Comparison of ENCODE assay signal across 14 mouse cellular contexts in the genomic region with DNA sequence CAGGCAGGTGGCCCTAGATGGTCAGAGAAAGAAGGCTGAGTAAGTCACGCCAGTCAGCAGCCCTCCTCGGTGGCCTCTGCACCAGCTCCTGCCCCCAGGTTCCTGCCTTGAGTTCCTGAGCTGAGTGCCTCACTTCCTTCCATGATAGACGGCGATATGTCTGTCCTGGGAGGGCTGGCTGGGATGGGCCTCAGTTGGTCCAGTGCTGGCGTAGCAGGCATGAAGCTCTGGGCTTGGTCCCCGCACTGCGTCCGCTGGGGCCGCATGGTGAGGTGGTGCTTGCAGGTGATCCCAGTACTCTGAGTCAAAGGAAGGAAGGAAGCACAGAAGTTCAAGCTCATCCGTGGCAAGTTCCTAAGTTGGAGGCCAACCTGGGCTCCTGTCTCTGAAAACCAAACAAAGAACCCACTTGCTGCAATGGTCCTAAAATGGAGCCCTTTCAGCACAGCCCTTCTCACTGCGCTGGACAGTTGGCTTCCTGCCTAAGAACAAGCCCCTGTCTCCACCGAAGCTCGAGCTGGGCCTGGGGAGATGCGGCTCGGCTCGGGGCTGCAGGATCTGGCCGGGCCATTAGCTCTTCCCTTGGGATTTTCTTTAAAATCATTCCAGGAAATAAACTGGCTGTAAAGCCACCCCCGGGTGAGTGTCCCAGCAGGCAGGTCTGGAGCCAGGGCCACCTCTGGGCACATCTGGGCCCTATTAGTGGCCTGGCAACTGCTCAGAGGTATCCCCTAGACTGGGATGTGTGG. TPM values are rescaled to one million over a fixed set of nuclear protein-coding genes. Genes with fewer than 3 reads are reported as not detected.
DNase-seq lines count a peak whose midpoint lies in the region; ATAC-seq and TF ChIP-seq lines count a peak whose summit lies in the region.
"Had no signal": no experiment of that assay in that cellular context is flagged by ENCODE, and none has a peak within 500 bp of the region (broad histone marks: within the 10 kb centered on the region; RNA-seq: fewer than 3 reads in every experiment).

No protein-coding gene starts in this region.

- H3K4me3 ChIP-seq in forebrain, embryonic 10.5 days: no peak overlapping the region
- no peak overlapping the region for H3K4me3 ChIP-seq in forebrain, embryonic 16.5 days (replicated peaks; ENCODE audit: low read length)
- no peak overlapping the region for H3K4me3 ChIP-seq in kidney, embryonic 14.5 days (ENCODE audit: low read length)
- peak overlapping the region; percentile 1; the same call in 1 of the 2 replicates for H3K4me3 ChIP-seq in ES-Bruce4 (ENCODE audit: low read depth, low read length)
- H3K4me3 ChIP-seq in intestine, embryonic 16.5 days (ENCODE audit: low read length): no peak overlapping the region
- H3K4me3 ChIP-seq: hindbrain, embryonic 15.5 days; neural tube, embryonic 13.5 days had no signal

- H3K9ac ChIP-seq in forebrain, embryonic 16.5 days (replicated peaks; ENCODE audit: low read depth, low read length): no peak overlapping the region
- no peak overlapping the region for H3K9ac ChIP-seq in kidney, embryonic 14.5 days (ENCODE audit: low read depth, low read length)
- H3K9ac ChIP-seq in ES-Bruce4 (ENCODE audit: low read depth, poor library complexity, severe bottlenecking): no peak overlapping the region
- no peak overlapping the region for H3K9ac ChIP-seq in intestine, embryonic 16.5 days (ENCODE audit: low read depth, low read length)
- H3K9ac ChIP-seq: hindbrain, embryonic 15.5 days; liver, embryonic 14.5 days; neural tube, embryonic 13.5 days had no signal

- TF ChIP-seq POLR2A in ES-Bruce4 (IDR thresholded peaks at IDR 0.05; ENCODE audit: insufficient read depth, low read length): no peak

- ATAC-seq in forebrain, embryonic 16.5 days: no peak
- no peak for ATAC-seq in kidney, embryonic 14.5 days (ENCODE audit: low FRiP score, low TSS enrichment)
- ATAC-seq in intestine, embryonic 16.5 days: no peak
- ATAC-seq in megakaryocyte, adult 5-6 weeks (ENCODE audit: poor library complexity, severe bottlenecking): no peak

- peaks cover 9% of the 10 kb centered on the region for H3K36me3 ChIP-seq in forebrain, embryonic 10.5 days (replicated peaks)
- no peaks in the 10 kb centered on the region for H3K36me3 ChIP-seq in forebrain, embryonic 16.5 days (ENCODE audit: control insufficient read depth, insufficient read depth)
- H3K36me3 ChIP-seq in kidney, embryonic 14.5 days (ENCODE audit: control insufficient read depth, insufficient read depth, low read length): peaks cover 7% of the 10 kb centered on the region
- H3K36me3 ChIP-seq in ES-Bruce4 (ENCODE audit: control insufficient read depth, insufficient read depth, low read length, poor library complexity, severe bottlenecking): no peaks in the 10 kb centered on the region
- no peaks in the 10 kb centered on the region for H3K36me3 ChIP-seq in intestine, embryonic 16.5 days (ENCODE audit: control insufficient read depth, insufficient read depth, low read length)
- H3K36me3 ChIP-seq: hindbrain, embryonic 15.5 days; neural tube, embryonic 13.5 days had no signal

- no peaks in the 10 kb centered on the region for H3K9me3 ChIP-seq in forebrain, embryonic 10.5 days
- no peaks in the 10 kb centered on the region for H3K9me3 ChIP-seq in forebrain, embryonic 16.5 days (ENCODE audit: control insufficient read depth, low read length)
- H3K9me3 ChIP-seq in kidney, embryonic 14.5 days (ENCODE audit: control insufficient read depth, low read length): no peaks in the 10 kb centered on the region
- H3K9me3 ChIP-seq in ES-Bruce4 (replicated peaks; ENCODE audit: control insufficient read depth, insufficient read depth, low read length, poor library complexity, severe bottlenecking): no peaks in the 10 kb centered on the region
- H3K9me3 ChIP-seq in intestine, embryonic 16.5 days (ENCODE audit: control insufficient read depth, low read length): no peaks in the 10 kb centered on the region
- H3K9me3 ChIP-seq: hindbrain, embryonic 15.5 days; neural tube, embryonic 13.5 days had no signal

- H3K27ac ChIP-seq in forebrain, embryonic 10.5 days: peak overlapping the region; percentile 69
- H3K27ac ChIP-seq in forebrain, embryonic 16.5 days (ENCODE audit: low read length): no peak overlapping the region
- H3K27ac ChIP-seq in kidney, embryonic 14.5 days (ENCODE audit: low read depth, low read length): peak overlapping the region; percentile 71; the same call in 1 of the 2 replicates
- no peak overlapping the region for H3K27ac ChIP-seq in ES-Bruce4 (ENCODE audit: insufficient read depth, low read length)
- peak overlapping the region; percentile 55; the same call in 1 of the 2 replicates for H3K27ac ChIP-seq in intestine, embryonic 16.5 days (ENCODE audit: low read length)
- H3K27ac ChIP-seq: hindbrain, embryonic 15.5 days; liver, embryonic 14.5 days; neural tube, embryonic 13.5 days had no signal

- 86% methylated on average over 18 of the region's 18 CpGs for WGBS in forebrain, embryonic 10.5 days
- WGBS in forebrain, embryonic 16.5 days: 88% methylated on average over 18 of the region's 18 CpGs
- WGBS in kidney, embryonic 14.5 days: 69% methylated on average over 18 of the region's 18 CpGs
- 73% methylated on average over 18 of the region's 18 CpGs for WGBS in intestine, embryonic 16.5 days

- H3K4me1 ChIP-seq in forebrain, embryonic 10.5 days: peaks cover 53% of the 10 kb centered on the region
- no peaks in the 10 kb centered on the region; the same call in 1 of the 2 replicates for H3K4me1 ChIP-seq in forebrain, embryonic 16.5 days (replicated peaks; ENCODE audit: control insufficient read depth, insufficient read depth, low read length)
- peaks cover 37% of the 10 kb centered on the region for H3K4me1 ChIP-seq in kidney, embryonic 14.5 days (ENCODE audit: control insufficient read depth, insufficient read depth, low read length)
- H3K4me1 ChIP-seq in ES-Bruce4 (ENCODE audit: control insufficient read depth, insufficient read depth, low read length): peaks cover 2% of the 10 kb centered on the region
- peaks cover 26% of the 10 kb centered on the region for H3K4me1 ChIP-seq in intestine, embryonic 16.5 days (ENCODE audit: control insufficient read depth, insufficient read depth, low read length)

- no peak for TF ChIP-seq CTCF in ES-Bruce4 (IDR thresholded peaks at IDR 0.05; ENCODE audit: low read depth, low read length)

- no peak overlapping the region for H3K4me2 ChIP-seq in forebrain, embryonic 16.5 days (ENCODE audit: low read length)
- no peak overlapping the region for H3K4me2 ChIP-seq in kidney, embryonic 14.5 days (replicated peaks; ENCODE audit: low read depth, low read length)
- no peak overlapping the region for H3K4me2 ChIP-seq in intestine, embryonic 16.5 days (ENCODE audit: low read depth, low read length)
- H3K4me2 ChIP-seq: hindbrain, embryonic 15.5 days; midbrain, embryonic 11.5 days; neural tube, embryonic 13.5 days had no signal

- peaks cover 15% of the 10 kb centered on the region for H3K27me3 ChIP-seq in forebrain, embryonic 10.5 days (ENCODE audit: poor library complexity, severe bottlenecking)
- H3K27me3 ChIP-seq in forebrain, embryonic 16.5 days (replicated peaks; ENCODE audit: control insufficient read depth, insufficient read depth, low read length): no peaks in the 10 kb centered on the region
- no peaks in the 10 kb centered on the region for H3K27me3 ChIP-seq in kidney, embryonic 14.5 days (ENCODE audit: control insufficient read depth, insufficient read depth, low read length)
- H3K27me3 ChIP-seq in ES-Bruce4 (ENCODE audit: control insufficient read depth, insufficient read depth, low read length, poor library complexity, severe bottlenecking): no peaks in the 10 kb centered on the region
- H3K27me3 ChIP-seq in intestine, embryonic 16.5 days (replicated peaks; ENCODE audit: control insufficient read depth, insufficient read depth, low read length): no peaks in the 10 kb centered on the region
- H3K27me3 ChIP-seq: neural tube, embryonic 13.5 days had no signal

- TF ChIP-seq EP300 in ES-Bruce4 (IDR thresholded peaks at IDR 0.05; ENCODE audit: insufficient read depth, low read depth, low read length): no peak

- DNase-seq in forebrain, embryonic 10.5 days (ENCODE audit: extremely low spot score, low spot score): no peak
- no peak for DNase-seq in kidney, adult 18-20 months
- DNase-seq in spleen, postnatal 36 days (ENCODE audit: low spot score in 2 of 2): no peak
- DNase-seq: adrenal gland, adult 2 months; right cerebral cortex, adult 18-20 months had no signal

RNA-seq across cellular contexts. Expression of gene Snai1, which starts 8.6 kb away (rescaled TPM):
- 40.4 and 46.9 TPM in 2 replicates for polyA plus RNA-seq in forebrain, embryonic 10.5 days (2016; fragmentation: Nextera tagmentation; extraction: Ambion mirVana)
- polyA plus RNA-seq in forebrain, embryonic 16.5 days (2015; fragmentation: Nextera tagmentation; extraction: Ambion mirVana): 4.3 and 4.4 TPM in 2 replicates
- 40.4 and 40.8 TPM in 2 replicates for polyA plus RNA-seq in kidney, embryonic 14.5 days (2014; fragmentation: Nextera tagmentation; extraction: Ambion mirVana)
- polyA plus RNA-seq in ES-Bruce4 (2011; ENCODE audit: insufficient read depth, insufficient read length, low read depth, missing spikeins): 5.9 and 6.7 TPM in 2 replicates
- polyA plus RNA-seq in intestine, embryonic 16.5 days (2015; fragmentation: Nextera tagmentation; extraction: Ambion mirVana): 15.6 TPM in 2 replicates
- total RNA-seq in megakaryocyte, adult 5-6 weeks (2015): 0.40 and 1.8 TPM in 2 replicates
- 0.40 TPM in 1 of 2 replicates, not detected in the other for total RNA-seq in megakaryocyte, adult 5-6 weeks (2017)

RNA-seq across cellular contexts. Expression of gene Spata2, which starts 53.9 kb away (rescaled TPM):
- polyA plus RNA-seq in forebrain, embryonic 10.5 days (2016; fragmentation: Nextera tagmentation; extraction: Ambion mirVana): 21.0 and 21.5 TPM in 2 replicates
- polyA plus RNA-seq in forebrain, embryonic 16.5 days (2015; fragmentation: Nextera tagmentation; extraction: Ambion mirVana): 34.8 and 37.6 TPM in 2 replicates
- polyA plus RNA-seq in kidney, embryonic 14.5 days (2014; fragmentation: Nextera tagmentation; extraction: Ambion mirVana): 10.8 and 17.4 TPM in 2 replicates
- polyA plus RNA-seq in ES-Bruce4 (2011; ENCODE audit: insufficient read depth, insufficient read length, low read depth, missing spikeins): 13.6 and 18.9 TPM in 2 replicates
- 14.2 and 15.4 TPM in 2 replicates for polyA plus RNA-seq in intestine, embryonic 16.5 days (2015; fragmentation: Nextera tagmentation; extraction: Ambion mirVana)
- total RNA-seq in megakaryocyte, adult 5-6 weeks (2015): 9.0 and 11.3 TPM in 2 replicates
- 6.3 and 10.3 TPM in 2 replicates for total RNA-seq in megakaryocyte, adult 5-6 weeks (2017)

RNA-seq across cellular contexts. Expression of gene Rnf114, which starts 54.2 kb away (rescaled TPM):
- polyA plus RNA-seq in forebrain, embryonic 10.5 days (2016; fragmentation: Nextera tagmentation; extraction: Ambion mirVana): 136 and 137 TPM in 2 replicates
- 133 and 140 TPM in 2 replicates for polyA plus RNA-seq in forebrain, embryonic 16.5 days (2015; fragmentation: Nextera tagmentation; extraction: Ambion mirVana)
- 79.1 and 98.3 TPM in 2 replicates for polyA plus RNA-seq in kidney, embryonic 14.5 days (2014; fragmentation: Nextera tagmentation; extraction: Ambion mirVana)
- polyA plus RNA-seq in ES-Bruce4 (2011; ENCODE audit: insufficient read depth, insufficient read length, low read depth, missing spikeins): 87.5 and 97.0 TPM in 2 replicates
- 75.7 and 76.5 TPM in 2 replicates for polyA plus RNA-seq in intestine, embryonic 16.5 days (2015; fragmentation: Nextera tagmentation; extraction: Ambion mirVana)
- total RNA-seq in megakaryocyte, adult 5-6 weeks (2015): 59.7 and 61.7 TPM in 2 replicates
- 36.3 and 37.8 TPM in 2 replicates for total RNA-seq in megakaryocyte, adult 5-6 weeks (2017)

Comparison
In these comparisons a context has a peak if more than half of its experiments do, and no peak if none do; other contexts are left out.
1. H3K27ac ChIP-seq: peak in forebrain, embryonic 10.5 days (single experiment), kidney, embryonic 14.5 days (single experiment) and intestine, embryonic 16.5 days (single experiment); none in forebrain, embryonic 16.5 days (single experiment) and ES-Bruce4 (single experiment).